Mouse (Mus musculus) forebrain, postnatal 0 days (tissue): ENCODE results near the gene Pex19. TPM values are rescaled to one million over a fixed set of nuclear protein-coding genes. Genes with fewer than 3 reads are reported as not detected.

Experiments used
- ATAC-seq: fragments of 200-750 bp; cut with Nextera tagmentation; 2 replicates; pipeline ENCODE4 v1.8.0; 2017; ENCODE audit warnings: mild to moderate bottlenecking, moderate library complexity
- DNase-seq: peaks from one replicate; pipeline ENCODE4 v3.0.0-alpha.2; 2015
- H3K27ac ChIP-seq: fragments of 300-500 bp; sonication (generic); 2 replicates; pipeline ENCODE4 v1.5.1; 2014; ENCODE audit warnings: low read depth, mild to moderate bottlenecking, antibody characterized with exemption, low read length, moderate library complexity, mixed read lengths
- H3K27me3 ChIP-seq: fragments of 300-500 bp; sonication (generic); 2 replicates; pipeline ENCODE4 v1.6.1; 2014; ENCODE audit warnings: mild to moderate bottlenecking, low read length, mixed read lengths; ENCODE audit not compliant: insufficient read depth
- H3K36me3 ChIP-seq: fragments of 300-500 bp; sonication (generic); 2 replicates; pipeline ENCODE4 v1.6.1; 2014; ENCODE audit warnings: mild to moderate bottlenecking, moderate library complexity; ENCODE audit not compliant: insufficient read depth
- H3K4me1 ChIP-seq: fragments of 300-500 bp; sonication (generic); 2 replicates; pipeline ENCODE4 v1.6.1; 2014; ENCODE audit warnings: antibody characterized with exemption; ENCODE audit not compliant: insufficient read depth
- H3K4me2 ChIP-seq: fragments of 300-500 bp; sonication (generic); 2 replicates; pipeline ENCODE4 v1.6.1; 2014; ENCODE audit warnings: low read depth, mild to moderate bottlenecking, moderate library complexity
- H3K4me3 ChIP-seq: fragments of 300-500 bp; sonication (generic); 2 replicates; pipeline ENCODE4 v1.5.1; 2014; ENCODE audit warnings: low read depth, low read length, mixed read lengths
- H3K9ac ChIP-seq: fragments of 300-500 bp; sonication (generic); 2 replicates; pipeline ENCODE4 v1.6.1; 2014; ENCODE audit warnings: mild to moderate bottlenecking
- H3K9me3 ChIP-seq: fragments of 300-500 bp; sonication (generic); 2 replicates; pipeline ENCODE4 v1.6.1; 2016; ENCODE audit warnings: low read length
- CTCF ChIP-seq: sonication (generic); IDR thresholded peaks from 2 replicates; pipeline ENCODE4 v1.5.1; 2016; ENCODE audit warnings: antibody characterized with exemption, control low read depth, low read depth
- WGBS: fragments of 180-500 bp; shearing (Covaris S2); extraction: QIAGEN DNeasy Blood & Tissue Kit; methylation state at CpG from one replicate; pipeline ENCODE4 v1.1.7; 2014; 5-methylcytosine and 5-hydroxymethylcytosine counted together
- polyA plus RNA-seq: library from polyadenylated mRNA; unstranded; fragments of >200 nt; fragmentation: Nextera tagmentation; extraction: Ambion mirVana; gene quantifications from 2 replicates; pipeline ENCODE4 v1.2.1, GENCODE M21; 2015
- total RNA-seq: library from RNA; depleted of rRNA; stranded (reverse); fragments of >200 nt; gene quantifications from 2 replicates; pipeline ENCODE4 v1.2.3, GENCODE M21; 2014

Gene Pex19
- total and polyA plus RNA-seq, 2 experiments from 2014 or later, result 136 to 161 TPM

DNA sequence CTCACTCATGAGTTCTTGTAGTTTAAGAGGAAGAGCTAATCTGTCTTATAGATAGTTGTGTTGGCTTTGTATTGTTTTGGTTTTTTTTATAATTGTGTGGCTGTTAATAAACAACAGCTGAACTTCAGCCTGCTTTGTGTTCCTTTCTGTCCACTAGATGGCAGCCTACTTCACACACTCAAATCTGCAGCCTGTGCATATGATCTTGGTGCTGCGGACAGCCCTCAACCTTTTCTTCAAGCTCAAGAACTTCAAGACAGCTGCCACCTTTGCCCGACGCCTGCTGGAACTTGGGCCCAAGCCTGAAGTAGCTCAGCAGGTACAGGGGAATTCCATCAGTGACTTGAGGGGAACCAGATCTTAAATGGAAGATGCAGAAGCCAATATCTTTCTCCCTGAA, 6.8 kb upstream of the Pex19 start:
- Histone ChIP-seq H3K4me3 (no peak overlapping the region), H3K9ac (no peak overlapping the region), H3K27me3 (no peaks in the 10 kb centered on the region), H3K27ac (no peak overlapping the region), H3K36me3 (peaks cover 88% of the 10 kb centered on the region), H3K4me1 (no peaks in the 10 kb centered on the region), H3K9me3 (no peaks in the 10 kb centered on the region), H3K4me2 (no peak overlapping the region)
- TF ChIP-seq CTCF, result peak; percentile 86
- WGBS, result 31% methylated on average over 3 of the region's 3 CpGs
- ATAC-seq (peak; percentile 64; the same call in 1 of the 2 replicates), DNase-seq (peak; percentile 69)

DNA sequence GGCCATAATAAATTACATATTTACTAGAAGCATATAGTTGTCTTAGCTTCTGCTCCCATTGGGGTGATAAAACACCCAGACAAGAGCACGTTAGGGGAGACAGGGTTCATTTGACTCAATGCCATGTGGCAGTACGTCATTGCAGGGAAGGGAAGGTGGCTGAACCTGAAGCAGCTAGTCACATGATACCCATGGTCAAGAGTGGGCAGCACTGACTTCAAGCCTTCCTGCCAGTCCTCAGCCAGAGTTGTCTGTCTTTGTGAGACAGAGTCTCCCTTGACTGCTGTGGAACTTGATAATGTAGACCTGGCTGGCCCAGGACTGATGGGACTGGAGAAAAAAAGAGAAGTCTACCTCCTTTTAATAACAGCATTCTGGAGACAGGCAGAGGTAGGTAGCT, 3.9 kb upstream of the Pex19 start:
- Histone ChIP-seq H3K4me2 (no peak overlapping the region), H3K9me3 (no peaks in the 10 kb centered on the region), H3K27me3 (no peaks in the 10 kb centered on the region), H3K4me1 (peaks cover 7% of the 10 kb centered on the region), H3K27ac (no peak overlapping the region), H3K4me3 (no peak overlapping the region), H3K36me3 (peaks cover 58% of the 10 kb centered on the region), H3K9ac (no peak overlapping the region)
- DNase-seq, result no peak
- no peak for ATAC-seq
- WGBS, result 76% methylated on average over 2 of the region's 2 CpGs
- no peak for TF ChIP-seq CTCF

DNA sequence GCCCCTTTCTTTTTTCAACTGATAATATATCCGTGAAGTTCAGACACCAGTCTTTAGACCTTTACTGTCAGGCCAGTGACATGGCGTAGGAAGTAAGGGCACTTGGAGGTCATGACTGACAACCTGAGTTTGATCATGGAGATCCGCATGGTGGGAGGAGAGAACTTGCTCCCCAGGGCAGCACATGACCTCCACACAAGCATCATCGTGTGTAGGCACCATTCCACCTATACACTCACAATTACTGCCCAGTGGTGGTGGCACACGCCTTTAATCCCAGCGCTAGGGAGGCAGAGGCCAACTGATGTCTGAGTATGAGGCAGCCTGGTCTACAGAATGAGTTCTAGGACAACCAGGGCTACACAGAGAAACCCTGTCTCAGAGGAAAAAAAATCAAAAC, 2.0 kb upstream of the Pex19 start:
- H3K36me3 ChIP-seq, result peaks cover 50% of the 10 kb centered on the region
- peaks cover 8% of the 10 kb centered on the region for H3K4me1 ChIP-seq
- no peak overlapping the region for H3K4me2 ChIP-seq
- 83% methylated on average over 6 of the region's 6 CpGs for WGBS
- no peak for TF ChIP-seq CTCF
- no peaks in the 10 kb centered on the region for H3K27me3 ChIP-seq
- H3K27ac ChIP-seq, result no peak overlapping the region
- no peak overlapping the region for H3K9ac ChIP-seq
- DNase-seq, result no peak
- no peaks in the 10 kb centered on the region for H3K9me3 ChIP-seq
- ATAC-seq, result no peak
- H3K4me3 ChIP-seq, result no peak overlapping the region

DNA sequence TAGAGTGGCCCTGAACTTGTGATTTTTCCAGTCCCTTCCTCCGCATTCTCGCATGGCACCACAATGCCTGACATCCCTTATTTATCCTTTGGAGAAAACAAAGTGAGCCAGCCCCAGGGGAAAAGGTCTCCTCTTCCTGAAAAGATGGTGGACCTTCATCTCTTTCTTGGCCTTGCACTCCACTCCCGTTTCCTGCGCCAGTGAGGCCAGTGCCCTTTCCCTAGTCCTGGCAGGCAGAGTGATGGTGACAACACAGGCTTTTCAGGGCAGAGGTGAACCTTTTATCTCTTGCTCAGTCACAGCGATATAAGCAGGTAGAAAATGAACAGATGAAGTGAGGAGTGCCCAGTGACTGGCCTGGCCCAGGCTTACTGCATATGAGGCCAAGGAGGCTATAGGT, 932 bp downstream of the Pex19 start:
- 46% methylated on average over 5 of the region's 5 CpGs for WGBS
- DNase-seq (no peak), ATAC-seq (no peak)
- no peaks in the 10 kb centered on the region for H3K9me3 ChIP-seq
- H3K4me3 ChIP-seq, result peak overlapping the region; percentile 89
- H3K36me3 ChIP-seq, result peaks cover 44% of the 10 kb centered on the region
- TF ChIP-seq CTCF, result no peak
- H3K4me1 ChIP-seq, result peaks cover 8% of the 10 kb centered on the region
- no peak overlapping the region for H3K27ac ChIP-seq
- no peaks in the 10 kb centered on the region for H3K27me3 ChIP-seq
- peak overlapping the region; percentile 80 for H3K4me2 ChIP-seq
- H3K9ac ChIP-seq, result peak overlapping the region; percentile 75

DNA sequence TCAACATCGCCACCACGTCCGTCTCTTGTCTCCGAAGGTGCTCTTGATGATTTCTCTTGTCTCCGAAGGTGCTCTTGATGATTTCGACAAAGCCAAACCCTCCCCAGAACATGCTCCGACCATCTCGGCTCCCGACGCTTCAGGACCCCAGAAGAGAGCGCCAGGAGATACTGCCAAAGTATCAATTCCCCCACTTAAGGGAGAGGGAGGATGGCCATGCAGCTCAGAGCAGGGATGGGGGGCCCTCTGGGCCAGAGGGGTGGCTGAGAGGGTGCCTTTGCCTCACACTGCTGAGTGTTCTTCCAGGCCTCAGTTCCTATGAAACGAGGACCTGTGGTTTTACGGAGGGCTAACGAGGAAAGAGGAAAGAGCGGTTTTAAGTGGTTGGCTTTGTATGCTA, 2.0 kb downstream of the Pex19 start:
- Histone ChIP-seq H3K4me2 (no peak overlapping the region), H3K36me3 (peaks cover 42% of the 10 kb centered on the region), H3K9me3 (no peaks in the 10 kb centered on the region), H3K4me3 (no peak overlapping the region), H3K4me1 (peaks cover 8% of the 10 kb centered on the region), H3K27ac (no peak overlapping the region), H3K9ac (no peak overlapping the region), H3K27me3 (no peaks in the 10 kb centered on the region)
- DNase-seq (no peak), ATAC-seq (no peak)
- 91% methylated on average over 15 of the region's 15 CpGs for WGBS
- no peak for TF ChIP-seq CTCF

DNA sequence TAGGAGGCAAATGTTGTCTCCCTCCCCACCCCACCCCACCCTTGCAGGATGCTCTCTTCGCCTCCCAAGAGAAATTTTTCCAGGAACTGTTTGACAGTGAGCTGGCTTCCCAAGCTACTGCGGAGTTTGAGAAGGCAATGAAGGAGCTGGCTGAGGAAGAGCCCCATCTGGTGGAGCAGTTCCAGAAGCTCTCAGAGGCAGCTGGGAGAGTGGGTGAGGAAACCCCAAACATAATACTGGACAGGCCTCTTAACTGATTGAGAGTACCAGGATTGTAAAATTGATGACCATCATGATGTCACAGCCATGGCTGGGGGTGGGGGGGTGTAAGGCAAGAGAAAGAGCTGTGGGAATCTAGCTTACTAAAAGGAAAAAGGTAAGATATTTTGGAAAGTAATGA, 2.6 kb downstream of the Pex19 start:
- 59% methylated on average over 2 of the region's 2 CpGs for WGBS
- peak; percentile 57 for TF ChIP-seq CTCF
- no peak for ATAC-seq

DNA sequence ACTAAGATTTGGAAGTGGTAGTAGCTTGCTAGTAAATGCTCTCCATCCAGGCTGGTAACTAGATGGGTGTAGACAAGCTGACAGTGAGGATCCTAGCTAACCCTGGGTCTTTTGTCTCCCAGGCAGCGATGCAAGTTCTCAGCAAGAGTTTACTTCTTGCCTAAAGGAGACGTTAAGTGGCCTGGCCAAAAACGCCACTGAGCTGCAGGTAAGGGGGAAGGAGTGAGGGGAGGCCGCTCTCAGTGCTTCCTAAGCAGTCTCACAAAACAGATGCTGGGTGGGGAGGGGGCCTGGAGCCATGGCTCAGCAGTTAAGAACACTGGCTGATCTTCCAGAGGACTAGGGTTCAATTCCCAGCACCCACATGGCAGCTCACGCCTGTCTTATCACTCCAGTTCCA, 3.2 kb downstream of the Pex19 start:
- Histone ChIP-seq H3K4me1 (peaks cover 8% of the 10 kb centered on the region), H3K9me3 (no peaks in the 10 kb centered on the region), H3K4me3 (no peak overlapping the region), H3K27ac (no peak overlapping the region), H3K9ac (no peak overlapping the region), H3K4me2 (no peak overlapping the region), H3K27me3 (no peaks in the 10 kb centered on the region), H3K36me3 (peaks cover 52% of the 10 kb centered on the region)
- TF ChIP-seq CTCF, result no peak
- DNase-seq (no peak), ATAC-seq (no peak)
- 96% methylated on average over 5 of the region's 5 CpGs for WGBS

More for the DNA sequence above, 2.6 kb downstream of the Pex19 start:
- H3K9me3 ChIP-seq, result no peaks in the 10 kb centered on the region
- H3K36me3 ChIP-seq, result peaks cover 46% of the 10 kb centered on the region
- H3K4me1 ChIP-seq, result peaks cover 8% of the 10 kb centered on the region
- no peak overlapping the region for H3K4me2 ChIP-seq
- peak; percentile 42 for DNase-seq
- no peak overlapping the region for H3K9ac ChIP-seq
- no peak overlapping the region for H3K4me3 ChIP-seq
- H3K27ac ChIP-seq, result no peak overlapping the region
- H3K27me3 ChIP-seq, result no peaks in the 10 kb centered on the region

DNA sequence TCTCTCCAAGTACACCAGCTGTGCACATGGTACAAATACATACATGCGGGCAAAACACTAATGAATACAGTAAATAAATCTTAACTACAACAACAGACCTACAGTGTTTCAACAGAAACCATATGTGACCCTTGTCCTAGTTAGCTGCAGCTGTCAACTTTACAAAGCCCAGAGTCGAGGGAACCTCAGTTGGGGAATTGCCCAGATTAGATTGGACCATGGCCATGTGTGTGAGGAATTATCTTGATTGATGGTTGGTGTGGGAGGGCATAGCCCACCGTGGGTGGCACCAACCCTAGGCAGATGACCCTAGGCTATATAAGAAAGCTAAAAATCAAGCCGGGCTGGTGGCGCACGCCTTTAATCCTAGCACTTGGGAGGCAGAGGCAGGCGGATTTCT, 5.8 kb downstream of the Pex19 start:
- Histone ChIP-seq H3K4me1 (peaks cover 5% of the 10 kb centered on the region), H3K4me2 (no peak overlapping the region), H3K9ac (no peak overlapping the region), H3K36me3 (peaks cover 60% of the 10 kb centered on the region), H3K27ac (no peak overlapping the region), H3K4me3 (no peak overlapping the region), H3K9me3 (no peaks in the 10 kb centered on the region), H3K27me3 (no peaks in the 10 kb centered on the region)
- WGBS, result 82% methylated on average over 7 of the region's 7 CpGs
- no peak for ATAC-seq
- no peak for DNase-seq
- no peak for TF ChIP-seq CTCF
